Mouse (Mus musculus) liver, postnatal 0 days (tissue): Measurements from ENCODE around the gene Qrsl1.

ENCODE experiments used
- CTCF ChIP-seq: sonication (generic); IDR thresholded peaks from 2 replicates; pipeline ENCODE4 v1.5.1; 2016; ENCODE audit warnings: antibody characterized with exemption, low read depth
- EP300 ChIP-seq: IDR thresholded peaks from 2 replicates; pipeline ENCODE4 v1.6.1; 2016; ENCODE audit warnings: antibody characterized with exemption, low read depth, mild to moderate bottlenecking

DNA sequence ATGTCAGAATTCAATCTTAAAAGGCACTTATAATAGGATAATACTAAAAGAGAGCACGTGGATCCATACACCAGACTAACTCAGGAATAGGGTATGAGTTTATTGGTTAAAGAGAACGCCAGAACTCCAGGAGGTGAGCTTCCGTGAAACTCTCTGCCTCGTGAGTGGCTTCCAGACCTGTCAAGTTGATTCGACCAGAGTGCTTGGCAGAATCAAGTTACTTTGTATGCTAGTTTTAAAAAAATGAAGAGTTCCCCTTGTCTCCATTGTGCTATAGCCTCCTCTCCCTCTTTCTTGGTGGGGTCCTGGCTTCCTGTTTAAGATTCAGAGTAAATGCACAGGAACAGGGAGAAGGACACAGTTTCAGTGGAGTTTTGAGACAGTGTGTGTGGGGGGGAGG lies 60.1 kb downstream of the Qrsl1 start:
- TF ChIP-seq EP300 = no peak
- TF ChIP-seq CTCF = no peak
